Mouse (Mus musculus) liver, embryonic 16.5 days (tissue): ENCODE data around the gene Ntm. TPM values are rescaled to one million over a fixed set of nuclear protein-coding genes. Genes with fewer than 3 reads are reported as not detected.

Source experiments
- ATAC-seq: fragments of 200-750 bp; cut with Nextera tagmentation; 2 replicates; pipeline ENCODE4 v1.8.0; 2017; ENCODE audit warnings: low read depth, mild to moderate bottlenecking, moderate number of reproducible peaks, moderate library complexity
- H3K27ac ChIP-seq: fragments of 300-500 bp; sonication (generic); 2 replicates; pipeline ENCODE4 v1.5.1; 2014; ENCODE audit warnings: mild to moderate bottlenecking, low read length
- H3K27me3 ChIP-seq: fragments of 300-500 bp; sonication (generic); 2 replicates; pipeline ENCODE4 v1.6.1; 2014; ENCODE audit warnings: low read depth, low read length, mixed read lengths; ENCODE audit not compliant: control insufficient read depth, insufficient read depth
- H3K36me3 ChIP-seq: fragments of 300-500 bp; sonication (generic); 2 replicates; pipeline ENCODE4 v1.6.1; 2014; ENCODE audit warnings: mild to moderate bottlenecking; ENCODE audit not compliant: control insufficient read depth, insufficient read depth
- H3K4me1 ChIP-seq: fragments of 300-500 bp; sonication (generic); 2 replicates; pipeline ENCODE4 v1.6.1; 2014; ENCODE audit warnings: low read depth, low read length, mixed read lengths; ENCODE audit not compliant: control insufficient read depth
- H3K4me2 ChIP-seq: fragments of 300-500 bp; sonication (generic); 2 replicates; pipeline ENCODE4 v1.6.1; 2014; ENCODE audit warnings: low read depth, low read length, mixed read lengths
- H3K4me3 ChIP-seq: fragments of 300-500 bp; sonication (generic); 2 replicates; pipeline ENCODE4 v1.5.1; 2014; ENCODE audit warnings: low read depth, mild to moderate bottlenecking, low read length
- H3K9ac ChIP-seq: fragments of 300-500 bp; sonication (generic); 2 replicates; pipeline ENCODE4 v1.6.1; 2014; ENCODE audit warnings: low read depth, low read length
- H3K9me3 ChIP-seq: fragments of 300-500 bp; sonication (generic); replicated peaks from 2 replicates; pipeline ENCODE4 v1.6.1; 2016; ENCODE audit warnings: low read length; ENCODE audit not compliant: control insufficient read depth
- WGBS: fragments of 180-500 bp; shearing (Covaris S2); extraction: QIAGEN DNeasy Blood & Tissue Kit; methylation state at CpG from one replicate; pipeline ENCODE4 v1.1.7; 2014; ENCODE audit not compliant: insufficient replicate concordance; 5-methylcytosine and 5-hydroxymethylcytosine counted together
- polyA plus RNA-seq: library from polyadenylated mRNA; unstranded; fragments of >200 nt; fragmentation: Nextera tagmentation; extraction: Ambion mirVana; gene quantifications from 2 replicates; pipeline ENCODE4 v1.2.1, GENCODE M21; 2015

The Ntm gene
- polyA plus RNA-seq, 1 experiment from 2014 or later, result 0.33 TPM

- Histone ChIP-seq H3K36me3 (no peaks in the 10 kb centered on the region), H3K4me3 (no peak overlapping the region), H3K27me3 (no peaks in the 10 kb centered on the region), H3K4me1 (no peaks in the 10 kb centered on the region), H3K4me2 (no peak overlapping the region), H3K9ac (no peak overlapping the region), H3K9me3 (no peaks in the 10 kb centered on the region), H3K27ac (no peak overlapping the region)
- no peak for ATAC-seq
- WGBS, result 51% methylated on average over 3 of the region's 3 CpGs
Measured at GRCm38 (mm10) chr9:29332296-29333090, 630.4 kb downstream of the Ntm start.

- Histone ChIP-seq H3K27ac (no peak overlapping the region), H3K9ac (no peak overlapping the region), H3K4me3 (no peak overlapping the region), H3K4me2 (no peak overlapping the region), H3K36me3 (no peaks in the 10 kb centered on the region), H3K27me3 (no peaks in the 10 kb centered on the region), H3K9me3 (no peaks in the 10 kb centered on the region), H3K4me1 (no peaks in the 10 kb centered on the region)
- WGBS, result 50% methylated on average over 3 of the region's 3 CpGs
- ATAC-seq, result no peak
Measured at GRCm38 (mm10) chr9:29330486-29330885, 632.5 kb downstream of the Ntm start.

GRCm38 (mm10) chr9:29326283-29326682, 636.7 kb downstream of the Ntm start:
- 73% methylated on average over 3 of the region's 3 CpGs for WGBS

GRCm38 (mm10) chr9:29325137-29325536, 637.8 kb downstream of the Ntm start:
- H3K4me2 ChIP-seq, result no peak overlapping the region
- H3K9me3 ChIP-seq, result no peaks in the 10 kb centered on the region
- H3K36me3 ChIP-seq, result no peaks in the 10 kb centered on the region
- no peak overlapping the region for H3K27ac ChIP-seq
- no peak overlapping the region for H3K9ac ChIP-seq
- no peak for ATAC-seq
- H3K4me3 ChIP-seq, result no peak overlapping the region
- no peaks in the 10 kb centered on the region for H3K27me3 ChIP-seq
- 64% methylated on average over 8 of the region's 8 CpGs for WGBS
- no peaks in the 10 kb centered on the region for H3K4me1 ChIP-seq

More at GRCm38 (mm10) chr9:29326283-29326682, 636.7 kb downstream of the Ntm start:
- Histone ChIP-seq H3K36me3 (no peaks in the 10 kb centered on the region), H3K4me2 (no peak overlapping the region), H3K27ac (no peak overlapping the region), H3K9ac (no peak overlapping the region), H3K9me3 (no peaks in the 10 kb centered on the region), H3K27me3 (no peaks in the 10 kb centered on the region), H3K4me3 (no peak overlapping the region), H3K4me1 (no peaks in the 10 kb centered on the region)
- ATAC-seq, result no peak

GRCm38 (mm10) chr9:29319197-29319596, 643.7 kb downstream of the Ntm start:
- Histone ChIP-seq H3K4me1 (no peaks in the 10 kb centered on the region), H3K4me3 (no peak overlapping the region), H3K9me3 (no peaks in the 10 kb centered on the region), H3K4me2 (no peak overlapping the region), H3K36me3 (no peaks in the 10 kb centered on the region), H3K27me3 (no peaks in the 10 kb centered on the region), H3K9ac (no peak overlapping the region), H3K27ac (no peak overlapping the region)
- 4% methylated on average over 1 of the region's 1 CpGs for WGBS
- no peak for ATAC-seq

GRCm38 (mm10) chr9:29318676-29319162, 644.2 kb downstream of the Ntm start:
- Histone ChIP-seq H3K27ac (no peak overlapping the region), H3K4me2 (no peak overlapping the region), H3K36me3 (no peaks in the 10 kb centered on the region), H3K9ac (no peak overlapping the region), H3K4me3 (no peak overlapping the region), H3K4me1 (no peaks in the 10 kb centered on the region), H3K27me3 (no peaks in the 10 kb centered on the region), H3K9me3 (no peaks in the 10 kb centered on the region)
- WGBS, result 30% methylated on average over 8 of the region's 8 CpGs
- no peak for ATAC-seq

GRCm38 (mm10) chr9:29317623-29318022, 645.3 kb downstream of the Ntm start:
- no peak overlapping the region for H3K27ac ChIP-seq
- no peak overlapping the region for H3K9ac ChIP-seq
- 44% methylated on average over 3 of the region's 3 CpGs for WGBS
- ATAC-seq, result no peak
- H3K36me3 ChIP-seq, result no peaks in the 10 kb centered on the region
- H3K4me1 ChIP-seq, result no peaks in the 10 kb centered on the region
- H3K9me3 ChIP-seq, result no peaks in the 10 kb centered on the region
- H3K4me3 ChIP-seq, result no peak overlapping the region
- H3K27me3 ChIP-seq, result no peaks in the 10 kb centered on the region
- no peak overlapping the region for H3K4me2 ChIP-seq

GRCm38 (mm10) chr9:29315842-29316241, 647.1 kb downstream of the Ntm start:
- Histone ChIP-seq H3K27me3 (no peaks in the 10 kb centered on the region), H3K4me1 (no peaks in the 10 kb centered on the region), H3K27ac (no peak overlapping the region), H3K36me3 (no peaks in the 10 kb centered on the region), H3K4me2 (no peak overlapping the region), H3K4me3 (no peak overlapping the region), H3K9ac (no peak overlapping the region), H3K9me3 (no peaks in the 10 kb centered on the region)
- 43% methylated on average over 8 of the region's 8 CpGs for WGBS
- no peak for ATAC-seq

- Histone ChIP-seq H3K4me3 (no peak overlapping the region), H3K27ac (no peak overlapping the region), H3K27me3 (no peaks in the 10 kb centered on the region), H3K4me2 (no peak overlapping the region), H3K9me3 (no peaks in the 10 kb centered on the region), H3K4me1 (no peaks in the 10 kb centered on the region), H3K9ac (no peak overlapping the region), H3K36me3 (no peaks in the 10 kb centered on the region)
- 22% methylated on average over 2 of the region's 2 CpGs for WGBS
- no peak for ATAC-seq
Measured at GRCm38 (mm10) chr9:29306961-29307360, 656.0 kb downstream of the Ntm start.
